Mouse (Mus musculus): ENCODE measurements at regions not wholly inside any gene's neighbourhood (a gene's known extent, or its start where the extent isn't known, plus 50 kb on each side); places are given as distances from the start of the nearest gene placed in this dataset.

DNA sequence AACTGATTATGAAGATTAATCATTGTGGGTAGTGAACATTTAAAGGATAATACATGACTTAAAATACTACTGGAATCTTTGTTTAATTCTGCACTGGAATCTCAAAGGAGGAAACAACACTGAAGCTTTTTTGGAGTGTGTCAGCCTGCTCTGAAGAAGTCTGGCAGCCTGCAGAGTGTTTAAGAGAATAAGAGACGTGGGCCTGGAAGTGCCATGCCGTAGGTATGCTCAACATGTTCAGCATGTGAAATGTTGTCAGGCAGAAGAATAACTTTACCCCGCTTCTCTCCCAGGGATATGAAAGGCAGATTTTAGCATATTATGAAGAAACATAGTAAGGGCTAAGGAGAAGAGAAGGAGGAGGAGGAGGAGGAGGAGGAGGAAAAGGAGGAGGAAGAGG lies 189.6 kb upstream of the Nrp1 start:
- no peak for DNase-seq

DNA sequence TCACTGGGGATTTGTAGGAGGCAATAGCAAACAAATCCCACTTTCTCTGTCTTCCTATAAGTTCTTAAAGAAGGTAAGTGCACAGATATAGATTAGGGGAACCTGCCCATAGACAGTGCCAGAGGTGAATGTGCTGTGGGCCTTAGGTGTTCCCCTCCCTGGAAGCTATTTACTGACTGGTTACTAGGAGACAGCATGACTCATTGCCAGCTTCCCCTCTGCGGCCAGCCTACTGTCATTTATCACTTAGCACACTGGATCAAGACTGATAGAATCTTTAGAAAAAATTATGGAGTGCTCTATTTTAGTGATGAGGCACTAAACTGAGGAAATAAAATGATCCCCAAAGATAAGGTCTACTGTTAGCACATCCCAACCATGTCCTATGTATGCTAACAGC lies 187.3 kb upstream of the Nrp1 start:
- DNase-seq = no peak

- no peak for DNase-seq
These were observed 178.2 kb upstream of the Nrp1 start for GRCm38 (mm10) chr8:128180214-128180613.

- no peak for DNase-seq
These were observed 175.3 kb upstream of the Nrp1 start for GRCm38 (mm10) chr8:128183081-128183480.

DNA sequence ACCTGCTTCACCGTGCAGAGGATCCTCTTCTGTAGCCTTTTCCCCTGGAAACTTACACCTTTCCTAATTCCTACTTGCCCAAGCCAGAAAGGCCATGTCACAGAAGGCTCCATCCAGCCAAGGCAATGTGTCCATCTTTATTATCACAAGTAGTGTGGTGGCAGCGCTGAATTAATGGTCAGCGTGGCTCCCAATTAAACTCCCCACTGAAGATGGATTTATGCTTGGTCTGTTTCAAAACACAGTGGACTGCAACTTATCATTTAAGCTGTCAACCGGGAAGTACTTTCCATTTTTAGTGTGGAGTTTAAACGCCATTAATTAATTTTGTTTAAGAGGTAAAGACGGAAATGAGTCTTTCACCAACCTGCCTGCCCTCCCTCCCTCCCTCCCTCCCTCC lies 170.1 kb upstream of the Nrp1 start:
- DNase-seq = no peak

DNA sequence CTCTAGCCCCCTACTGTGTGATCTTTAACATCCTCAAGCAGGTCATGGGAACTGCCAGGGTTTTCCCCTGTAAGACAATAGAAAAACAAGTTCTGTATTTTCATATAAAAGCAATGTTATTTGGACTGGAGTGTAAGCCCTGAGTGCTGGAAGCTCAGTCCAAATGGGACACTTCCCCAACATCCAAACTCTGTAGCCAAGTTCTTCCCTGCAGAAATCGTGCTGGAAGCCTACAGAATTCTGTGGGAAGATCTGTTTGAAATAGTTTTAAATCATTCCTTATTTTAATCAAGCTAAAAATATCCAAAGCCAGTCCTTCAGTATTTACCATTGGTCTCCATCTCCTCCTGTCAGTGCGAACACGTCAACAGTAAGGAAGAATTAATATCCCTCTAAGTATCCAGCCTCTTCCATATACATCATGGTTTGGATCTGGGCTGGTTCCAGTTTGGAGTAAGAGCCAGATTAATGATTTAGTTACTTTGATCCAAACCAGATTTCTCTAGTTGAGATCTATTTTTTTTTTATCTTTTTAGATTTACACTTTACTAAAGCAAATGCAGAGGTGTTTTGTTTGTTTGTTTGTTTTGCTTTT lies 165.0 kb upstream of the Nrp1 start:
- no peak for DNase-seq

GRCm38 (mm10) chr8:128200815-128201214 lies 157.6 kb upstream of the Nrp1 start:
- no peak for DNase-seq

DNA sequence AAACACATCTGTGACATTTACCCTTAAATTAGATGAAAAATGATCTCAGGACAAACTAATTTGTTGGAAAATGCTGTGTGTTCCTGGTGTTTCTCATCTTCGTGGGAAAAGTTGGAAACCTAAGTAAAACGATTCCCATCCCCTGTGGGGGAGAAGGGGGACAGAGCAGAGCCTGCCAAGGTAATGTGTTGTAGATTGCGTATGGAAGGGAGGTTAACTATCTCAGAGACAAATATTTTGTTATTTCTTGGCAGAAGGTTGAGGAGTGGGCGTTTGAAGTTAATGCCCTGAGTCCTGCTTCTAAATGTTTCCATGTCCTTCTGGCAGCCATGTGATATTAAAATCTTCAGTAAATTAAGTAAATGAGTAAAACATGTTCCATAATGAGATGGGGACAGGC lies 156.8 kb upstream of the Nrp1 start:
- DNase-seq = no peak

GRCm38 (mm10) chr8:128202158-128202886 lies 156.1 kb upstream of the Nrp1 start:
- no peak for DNase-seq

DNA sequence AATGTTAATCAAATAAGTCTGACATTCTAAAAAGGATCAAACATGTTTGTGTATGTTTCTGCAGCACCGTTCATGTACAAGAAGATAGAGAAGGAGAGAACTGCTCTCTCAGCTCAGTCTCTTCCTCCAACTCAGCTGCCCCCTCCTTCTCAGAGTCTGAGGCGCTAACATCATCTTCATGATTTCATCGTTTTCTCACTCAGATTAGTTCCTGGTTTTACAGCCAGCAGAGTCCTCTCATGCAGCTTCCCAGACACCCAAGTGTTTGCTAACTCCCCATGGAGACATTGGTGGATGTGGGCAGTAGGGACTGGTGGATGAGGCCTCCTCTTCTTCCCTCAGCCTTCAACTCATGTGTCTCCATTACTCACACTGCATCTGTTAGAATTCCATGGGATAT lies 153.6 kb upstream of the Nrp1 start:
- DNase-seq = no peak

- no peak for DNase-seq
These were observed 151.3 kb upstream of the Nrp1 start for GRCm38 (mm10) chr8:128207138-128207537.

GRCm38 (mm10) chr8:128210761-128211160 lies 147.6 kb upstream of the Nrp1 start:
- no peak for DNase-seq

DNA sequence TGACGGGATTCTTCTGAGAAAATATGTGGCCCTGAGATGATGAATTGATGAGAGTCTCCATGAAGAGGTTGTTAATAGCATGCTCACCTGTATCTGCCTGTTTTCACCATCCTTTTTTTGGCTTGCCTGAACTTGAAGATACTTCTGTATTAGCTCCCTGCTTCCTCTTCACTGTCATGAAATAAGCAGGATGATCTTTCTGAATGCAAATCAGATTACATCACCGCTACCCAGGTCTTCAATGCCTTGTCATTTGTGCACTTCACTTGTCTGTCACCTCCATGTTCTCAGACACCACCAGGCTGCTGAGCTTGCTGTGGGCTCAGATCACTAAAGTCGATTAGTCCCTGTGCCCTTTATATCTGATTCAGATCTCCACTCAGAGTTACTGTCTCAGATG lies 146.2 kb upstream of the Nrp1 start:
- DNase-seq = no peak

DNA sequence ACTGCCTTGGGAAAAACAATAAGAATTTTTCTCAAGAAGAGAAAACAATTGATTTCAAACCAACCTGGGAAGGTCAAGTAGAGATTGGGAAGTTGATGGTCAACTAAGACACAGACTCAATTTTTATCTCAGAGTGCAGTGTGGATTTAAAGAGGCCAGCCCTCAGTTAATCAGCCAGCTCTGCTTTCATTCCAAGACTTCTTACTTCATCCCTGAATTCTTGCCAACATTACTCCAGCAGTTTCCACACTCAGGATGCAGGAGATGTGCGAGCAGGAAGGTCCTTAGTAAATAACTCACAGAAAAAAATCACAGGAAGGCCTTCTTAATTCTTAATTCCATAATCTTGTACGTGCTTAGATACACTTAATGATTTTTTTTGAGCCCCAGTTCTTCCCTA lies 144.1 kb upstream of the Nrp1 start:
- no peak for DNase-seq

- no peak for DNase-seq
These were observed 139.5 kb upstream of the Nrp1 start for GRCm38 (mm10) chr8:128218886-128219285.

DNA sequence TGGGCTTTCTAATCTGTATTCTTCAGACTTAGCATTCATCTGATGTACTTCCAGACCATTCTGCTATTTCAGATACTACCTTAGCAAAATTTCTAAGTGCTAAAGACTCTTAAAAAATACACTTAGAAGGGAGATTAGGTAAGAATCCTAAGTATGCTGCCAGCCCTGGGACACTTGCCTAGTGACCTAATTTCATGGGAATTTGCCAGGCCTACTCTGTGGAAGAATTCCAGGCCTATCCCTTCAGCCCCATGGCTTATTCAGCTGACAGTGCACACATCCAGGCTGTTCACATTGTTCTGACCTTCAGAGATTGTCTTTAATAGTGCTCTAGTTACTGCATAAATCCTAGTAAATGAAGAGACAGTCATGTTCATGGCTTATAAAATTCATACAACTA lies 138.9 kb upstream of the Nrp1 start:
- peak; percentile 73 for DNase-seq

GRCm38 (mm10) chr8:128223092-128223491 lies 135.3 kb upstream of the Nrp1 start:
- DNase-seq = no peak

- no peak for DNase-seq
These were observed 134.9 kb upstream of the Nrp1 start for GRCm38 (mm10) chr8:128223522-128223921.

- DNase-seq = no peak
These were observed 133.3 kb upstream of the Nrp1 start for GRCm38 (mm10) chr8:128225123-128225522.

DNA sequence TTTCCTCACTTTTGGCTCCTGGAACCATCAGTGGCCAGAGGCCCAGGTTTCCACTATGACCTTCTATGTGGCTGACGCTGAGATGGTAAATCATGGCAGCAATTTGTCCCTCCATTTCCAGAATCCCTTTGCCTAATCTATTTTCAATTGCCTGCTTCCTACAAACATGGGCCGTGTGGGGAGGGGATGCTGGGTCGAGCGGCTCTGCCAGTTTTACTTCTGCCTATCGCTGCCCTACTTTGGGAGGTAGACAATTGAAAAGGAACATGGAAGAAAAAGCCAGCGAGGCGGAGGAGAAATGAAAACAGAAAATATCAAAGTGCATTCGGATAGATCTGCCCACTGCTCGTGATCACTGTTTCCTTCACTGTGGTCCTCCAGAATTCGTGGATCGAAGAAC lies 123.3 kb upstream of the Nrp1 start:
- no peak for DNase-seq

GRCm38 (mm10) chr8:128235527-128235926 lies 122.9 kb upstream of the Nrp1 start:
- DNase-seq = no peak

DNA sequence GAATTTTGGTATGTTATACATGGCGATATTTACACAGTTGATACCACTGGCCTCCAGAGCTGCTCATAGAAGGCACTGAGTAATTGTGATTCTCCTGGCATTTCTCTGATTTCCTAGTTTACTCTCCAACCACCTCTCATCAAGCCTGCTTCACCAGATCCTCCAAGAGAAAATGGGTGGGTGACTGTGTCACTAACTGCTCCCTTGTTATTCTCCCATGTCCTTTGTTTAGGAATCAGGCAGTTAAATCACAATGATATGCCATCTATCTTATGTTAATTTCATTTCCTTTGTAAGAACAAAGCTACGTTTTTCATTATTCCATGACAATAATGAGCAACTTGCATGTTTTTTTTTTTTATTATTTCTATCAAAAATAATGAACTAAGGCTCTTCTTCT lies 122.3 kb upstream of the Nrp1 start:
- DNase-seq = no peak

DNA sequence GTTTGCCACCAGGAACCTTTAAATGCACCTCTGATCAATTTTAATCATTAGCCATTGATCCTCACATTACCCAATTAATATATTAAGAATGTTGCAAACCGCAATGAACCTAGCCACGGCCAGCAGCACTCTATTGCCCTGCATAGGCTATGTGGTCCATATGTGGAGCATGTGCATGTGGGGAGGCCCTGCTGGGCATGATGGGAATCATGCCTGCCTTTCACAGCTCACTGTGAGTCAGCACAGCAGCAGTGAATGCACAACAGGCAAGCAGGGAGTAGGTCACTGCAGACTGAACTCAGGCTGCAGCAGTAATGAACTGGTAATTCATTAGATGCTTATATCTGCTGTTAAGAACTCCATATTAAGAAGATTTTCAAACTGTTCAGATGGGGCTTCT lies 119.5 kb upstream of the Nrp1 start:
- no peak for DNase-seq

- DNase-seq = no peak
These were observed 118.6 kb upstream of the Nrp1 start for GRCm38 (mm10) chr8:128239783-128240182.

DNA sequence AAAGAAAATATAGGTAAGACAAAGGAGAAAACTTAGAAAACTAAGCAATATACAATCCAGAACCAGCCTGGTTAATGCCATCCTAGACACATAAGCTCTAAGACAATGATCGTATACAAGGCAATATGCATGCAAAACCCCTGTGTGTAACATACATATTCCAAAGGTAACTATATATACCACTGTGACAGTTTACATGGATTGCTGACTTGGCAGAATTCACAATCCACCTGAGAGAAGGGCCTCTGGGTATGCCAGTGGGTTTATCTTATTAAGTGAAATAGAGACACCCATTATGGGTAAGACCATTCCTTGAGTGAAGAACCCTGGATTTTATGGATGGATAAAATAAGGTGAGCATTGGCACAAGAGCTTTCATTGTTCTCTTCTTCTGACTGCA lies 117.2 kb upstream of the Nrp1 start:
- no peak for DNase-seq
